ENCODE assay signal across 25 mouse cellular contexts in the genomic region with DNA sequence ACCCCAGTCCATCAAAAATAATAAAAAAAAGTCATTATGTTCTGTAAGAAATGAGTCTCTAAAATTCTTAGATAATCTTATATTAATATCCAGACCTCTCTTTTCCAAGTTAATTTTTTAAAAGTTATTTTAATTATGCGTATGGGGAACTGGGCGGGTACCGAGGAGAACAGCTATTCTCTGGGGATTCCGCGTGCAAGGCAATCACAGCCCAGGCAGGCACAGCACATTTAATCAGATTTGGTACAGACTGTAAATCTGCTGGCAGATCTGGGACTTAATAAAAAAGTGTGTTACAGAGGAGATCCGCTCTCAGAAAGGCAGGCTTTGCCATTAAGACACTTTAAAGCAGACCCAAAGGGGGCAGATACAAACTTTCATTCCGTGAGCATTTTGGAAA. TPM values are rescaled to one million over a fixed set of nuclear protein-coding genes. Genes with fewer than 3 reads are reported as not detected.
DNase-seq lines count a peak whose midpoint lies in the region; ATAC-seq and TF ChIP-seq lines count a peak whose summit lies in the region.
"Had no signal": no experiment of that assay in that cellular context is flagged by ENCODE, and none has a peak within 500 bp of the region (broad histone marks: within the 10 kb centered on the region; RNA-seq: fewer than 3 reads in every experiment).

No protein-coding gene starts in this region.

- no peak for DNase-seq in kidney, adult 2 months
- no peak for DNase-seq in cerebellum, postnatal 25 days
- DNase-seq: adrenal gland, postnatal 10 days; cerebellum, adult 18-20 months; cerebellum, postnatal 14 days; forebrain, postnatal 0 days; kidney, postnatal 10 days; lung, embryonic 14.5 days had no signal

- no peaks in the 10 kb centered on the region for H3K9me3 ChIP-seq in kidney, embryonic 16.5 days (ENCODE audit: low read length)
- H3K9me3 ChIP-seq in midbrain, embryonic 16.5 days (replicated peaks; ENCODE audit: control insufficient read depth, low read length, poor library complexity, severe bottlenecking): no peaks in the 10 kb centered on the region
- no peaks in the 10 kb centered on the region for H3K9me3 ChIP-seq in midbrain, embryonic 15.5 days
- H3K9me3 ChIP-seq in limb, embryonic 13.5 days: no peaks in the 10 kb centered on the region
- no peaks in the 10 kb centered on the region for H3K9me3 ChIP-seq in neural tube, embryonic 15.5 days (replicated peaks)
- H3K9me3 ChIP-seq: forebrain, embryonic 10.5 days; hindbrain, embryonic 15.5 days; limb, embryonic 15.5 days had no signal

- TF ChIP-seq CTCF in kidney, adult 2 months (conservative IDR thresholded peaks at IDR 0.05; ENCODE audit: insufficient read depth, insufficient read length, low read depth, low read length): no peak

- no peaks in the 10 kb centered on the region for H3K36me3 ChIP-seq in kidney, embryonic 16.5 days (ENCODE audit: insufficient read depth, low read length)
- no peaks in the 10 kb centered on the region for H3K36me3 ChIP-seq in kidney, adult 2 months (ENCODE audit: control insufficient read depth, insufficient read depth, low read length)
- H3K36me3 ChIP-seq in midbrain, embryonic 16.5 days (ENCODE audit: control insufficient read depth, insufficient read depth, low read length): no peaks in the 10 kb centered on the region
- no peaks in the 10 kb centered on the region for H3K36me3 ChIP-seq in midbrain, embryonic 15.5 days (replicated peaks)
- no peaks in the 10 kb centered on the region for H3K36me3 ChIP-seq in limb, embryonic 13.5 days
- H3K36me3 ChIP-seq in neural tube, embryonic 15.5 days: no peaks in the 10 kb centered on the region
- H3K36me3 ChIP-seq: forebrain, embryonic 10.5 days; hindbrain, embryonic 15.5 days; limb, embryonic 15.5 days had no signal

- no peak overlapping the region; the same call in 1 of the 2 replicates for H3K4me3 ChIP-seq in kidney, embryonic 16.5 days (ENCODE audit: low read length)
- no peak overlapping the region for H3K4me3 ChIP-seq in kidney, adult 2 months (ENCODE audit: insufficient read depth, low read depth, low read length)
- H3K4me3 ChIP-seq in midbrain, embryonic 16.5 days (ENCODE audit: low read depth, low read length): no peak overlapping the region
- H3K4me3 ChIP-seq in midbrain, embryonic 15.5 days: no peak overlapping the region
- H3K4me3 ChIP-seq in limb, embryonic 13.5 days: no peak overlapping the region
- no peak overlapping the region for H3K4me3 ChIP-seq in neural tube, embryonic 15.5 days (replicated peaks)
- H3K4me3 ChIP-seq: forebrain, embryonic 10.5 days; hindbrain, embryonic 15.5 days; layer of hippocampus, adult 2 months; limb, embryonic 15.5 days had no signal

- no peaks in the 10 kb centered on the region for H3K27me3 ChIP-seq in kidney, embryonic 16.5 days (ENCODE audit: insufficient read depth, low read length)
- H3K27me3 ChIP-seq in kidney, adult 2 months (replicated peaks; ENCODE audit: control insufficient read depth, insufficient read depth, low read length): no peaks in the 10 kb centered on the region; the same call in 1 of the 2 replicates
- no peaks in the 10 kb centered on the region for H3K27me3 ChIP-seq in midbrain, embryonic 16.5 days (ENCODE audit: control insufficient read depth, insufficient read depth, low read depth, low read length)
- no peaks in the 10 kb centered on the region for H3K27me3 ChIP-seq in midbrain, embryonic 15.5 days (replicated peaks)
- H3K27me3 ChIP-seq in limb, embryonic 13.5 days: no peaks in the 10 kb centered on the region
- no peaks in the 10 kb centered on the region for H3K27me3 ChIP-seq in neural tube, embryonic 15.5 days (replicated peaks)
- H3K27me3 ChIP-seq: hindbrain, embryonic 15.5 days; limb, embryonic 15.5 days had no signal

- no peak for ATAC-seq in kidney, embryonic 16.5 days (ENCODE audit: low FRiP score, low TSS enrichment)
- ATAC-seq in midbrain, embryonic 16.5 days: no peak
- no peak for ATAC-seq in midbrain, embryonic 15.5 days (replicated peaks)
- ATAC-seq in limb, embryonic 13.5 days (ENCODE audit: low FRiP score, low read depth): no peak
- ATAC-seq in neural tube, embryonic 15.5 days (ENCODE audit: low FRiP score): no peak
- ATAC-seq: activated CD4-positive, CD25-positive, alpha-beta regulatory T cell, adult 4 months; forebrain, postnatal 0 days had no signal

- H3K4me2 ChIP-seq in kidney, embryonic 16.5 days (replicated peaks; ENCODE audit: low read depth, low read length): peak overlapping the region; percentile 42
- no peak overlapping the region for H3K4me2 ChIP-seq in midbrain, embryonic 16.5 days (ENCODE audit: low read length)
- H3K4me2 ChIP-seq in midbrain, embryonic 15.5 days: no peak overlapping the region
- H3K4me2 ChIP-seq in limb, embryonic 13.5 days (replicated peaks): peak overlapping the region; percentile 35
- H3K4me2 ChIP-seq in neural tube, embryonic 15.5 days: peak overlapping the region; percentile 9
- H3K4me2 ChIP-seq: heart, embryonic 11.5 days; hindbrain, embryonic 15.5 days; lung, embryonic 14.5 days had no signal

- no peak for TF ChIP-seq POLR2A in kidney, adult 2 months (IDR thresholded peaks at IDR 0.05; ENCODE audit: low read depth, low read length)

- H3K9ac ChIP-seq in kidney, embryonic 16.5 days (replicated peaks; ENCODE audit: low read length): no peak overlapping the region
- no peak overlapping the region for H3K9ac ChIP-seq in midbrain, embryonic 16.5 days (ENCODE audit: low read depth, low read length)
- H3K9ac ChIP-seq in midbrain, embryonic 15.5 days: no peak overlapping the region
- H3K9ac ChIP-seq in limb, embryonic 13.5 days: no peak overlapping the region
- H3K9ac ChIP-seq in neural tube, embryonic 15.5 days (replicated peaks): no peak overlapping the region
- H3K9ac ChIP-seq: forebrain, postnatal 0 days; hindbrain, embryonic 15.5 days; limb, embryonic 15.5 days; liver, embryonic 14.5 days; lung, embryonic 14.5 days had no signal

- 51% methylated on average over 7 of the region's 7 CpGs for WGBS in kidney, embryonic 16.5 days
- 44% methylated on average over 7 of the region's 7 CpGs for WGBS in kidney, adult 2 months
- 55% methylated on average over 7 of the region's 7 CpGs for WGBS in midbrain, embryonic 16.5 days
- WGBS in midbrain, embryonic 15.5 days: 53% methylated on average over 7 of the region's 7 CpGs
- 56% methylated on average over 7 of the region's 7 CpGs for WGBS in limb, embryonic 13.5 days
- WGBS in neural tube, embryonic 15.5 days: 28% methylated on average over 7 of the region's 7 CpGs

- no peaks in the 10 kb centered on the region for H3K4me1 ChIP-seq in kidney, embryonic 16.5 days (ENCODE audit: insufficient read depth, low read length)
- H3K4me1 ChIP-seq in kidney, adult 2 months (ENCODE audit: control insufficient read depth, insufficient read depth, low read length): no peaks in the 10 kb centered on the region
- peaks cover 2% of the 10 kb centered on the region; the same call in 1 of the 2 replicates for H3K4me1 ChIP-seq in midbrain, embryonic 16.5 days (ENCODE audit: control insufficient read depth, insufficient read depth, low read length)
- H3K4me1 ChIP-seq in midbrain, embryonic 15.5 days: peaks cover 4% of the 10 kb centered on the region; the same call in 1 of the 2 replicates
- H3K4me1 ChIP-seq in limb, embryonic 13.5 days: peaks cover 14% of the 10 kb centered on the region; the same call in 1 of the 2 replicates
- H3K4me1 ChIP-seq in neural tube, embryonic 15.5 days: peaks cover 14% of the 10 kb centered on the region

- no peak overlapping the region for H3K27ac ChIP-seq in kidney, embryonic 16.5 days (ENCODE audit: low read length)
- no peak overlapping the region for H3K27ac ChIP-seq in kidney, adult 2 months (ENCODE audit: insufficient read depth, low read depth, low read length)
- H3K27ac ChIP-seq in midbrain, embryonic 16.5 days (ENCODE audit: low read length): 0 out of 2 replicates have a peak overlapping the region, but pooled peaks have one; percentile 33
- H3K27ac ChIP-seq in midbrain, embryonic 15.5 days: no peak overlapping the region
- H3K27ac ChIP-seq in limb, embryonic 13.5 days: no peak overlapping the region
- no peak overlapping the region for H3K27ac ChIP-seq in neural tube, embryonic 15.5 days (replicated peaks)
- H3K27ac ChIP-seq: forebrain, embryonic 10.5 days; layer of hippocampus, adult 2 months; limb, embryonic 15.5 days; liver, embryonic 14.5 days; stomach, postnatal 0 days had no signal

RNA-seq across cellular contexts. Expression of a gene that starts 45.9 kb away (rescaled TPM):
- not detected in 2 replicates for polyA plus RNA-seq in kidney, embryonic 16.5 days (2015; fragmentation: Nextera tagmentation; extraction: Ambion mirVana)
- 10.5 TPM in 1 of 2 replicates, not detected in the other for polyA plus RNA-seq in kidney, adult 2 months (2012; rRNA removed)
- polyA plus RNA-seq in midbrain, embryonic 16.5 days (2015; fragmentation: Nextera tagmentation; extraction: Ambion mirVana): 0.14 and 0.25 TPM in 2 replicates
- 0.08 and 0.25 TPM in 2 replicates for polyA plus RNA-seq in midbrain, embryonic 15.5 days (2015; fragmentation: Nextera tagmentation; extraction: Ambion mirVana)
- 0.11 and 0.15 TPM in 2 replicates for polyA plus RNA-seq in limb, embryonic 13.5 days (2015; fragmentation: Nextera tagmentation; extraction: Ambion mirVana)
- polyA plus RNA-seq in neural tube, embryonic 15.5 days (2015; fragmentation: Nextera tagmentation; extraction: Ambion mirVana): 0.20 and 0.22 TPM in 2 replicates
- polyA plus RNA-seq: activated CD4-positive, CD25-positive, alpha-beta regulatory T cell, adult 4 months; C2C12; forebrain, embryonic 10.5 days; heart, embryonic 11.5 days; heart, postnatal 0 days; liver, embryonic 14.5 days; lung, embryonic 14.5 days; small intestine, adult 2 months; thymus, postnatal 0 days had no signal

RNA-seq across cellular contexts. Expression of a gene that starts 46.8 kb away (rescaled TPM):
- polyA plus RNA-seq in kidney, embryonic 16.5 days (2015; fragmentation: Nextera tagmentation; extraction: Ambion mirVana): 4.7 and 5.1 TPM in 2 replicates
- 0.01 and 0.02 TPM in 2 replicates for polyA plus RNA-seq in kidney, adult 2 months (2012; rRNA removed)
- polyA plus RNA-seq in midbrain, embryonic 16.5 days (2015; fragmentation: Nextera tagmentation; extraction: Ambion mirVana): 0.14 and 0.22 TPM in 2 replicates
- polyA plus RNA-seq in midbrain, embryonic 15.5 days (2015; fragmentation: Nextera tagmentation; extraction: Ambion mirVana): 0.15 and 0.22 TPM in 2 replicates
- 85.0 and 101 TPM in 2 replicates for polyA plus RNA-seq in limb, embryonic 13.5 days (2015; fragmentation: Nextera tagmentation; extraction: Ambion mirVana)
- 8.3 and 13.4 TPM in 2 replicates for polyA plus RNA-seq in neural tube, embryonic 15.5 days (2015; fragmentation: Nextera tagmentation; extraction: Ambion mirVana)

Comparison
In these comparisons a context has a peak if more than half of its experiments do, and no peak if none do; other contexts are left out.
1. H3K4me2 ChIP-seq: peak in kidney, embryonic 16.5 days (single experiment), limb, embryonic 13.5 days (single experiment) and neural tube, embryonic 15.5 days (single experiment); none in midbrain, embryonic 16.5 days (single experiment) and midbrain, embryonic 15.5 days (single experiment).